Mouse (Mus musculus) layer of hippocampus, adult 2 months (tissue): ENCODE data around the gene Gm9611. TPM values are rescaled to one million over a fixed set of nuclear protein-coding genes. Genes with fewer than 3 reads are reported as not detected.
"Not testable (repeated sequence)": the region's sequence is repeated elsewhere in the genome, so short reads cannot be mapped to it uniquely, and the experiment has no call there.

ENCODE experiments used
- DNase-seq, 2 experiments: peaks; one replicate each; pipeline ENCODE4 v3.0.0; 2022; ENCODE audit warnings: low spot score in 2 of 2
- H3K27ac ChIP-seq: fragments of 200-600 bp; 2 replicates; pipeline ENCODE4 v1.8.1; 2022
- H3K4me3 ChIP-seq: fragments of 200-600 bp; 2 replicates; pipeline ENCODE4 v1.8.1; 2022; ENCODE audit warnings: mild to moderate bottlenecking
- long read RNA-seq, 2 experiments: library from polyadenylated mRNA; stranded (forward); transcript quantifications; one replicate each; pipeline ENCODE4 v2.0.0; 2021; ENCODE audit warnings: borderline mapping rate in 2 of 2
- microRNA-seq, 2 experiments: library from miRNA; unstranded; fragments of <30 nt; microRNA quantifications; one replicate each; pipeline ENCODE4 v1.2.0; 2021
- total RNA-seq, 2 experiments: library from RNA; stranded (reverse); gene quantifications; 2 replicates each; pipeline ENCODE4 v1.2.3; 2021

The Gm9611 gene
- not detected for total RNA-seq
- long read RNA-seq, experiment 1, result 0 reads
- long read RNA-seq, experiment 2, result 0 reads

GRCm38 (mm10) chr14:42297258-42297657 lies at the start of gene Gm9611:
Gene Gm9611, minus strand, starts transcription at chr14:42297358.
- not testable (repeated sequence) for H3K4me3 ChIP-seq, DNase-seq, H3K27ac ChIP-seq

- not testable (repeated sequence) for H3K27ac ChIP-seq, H3K4me3 ChIP-seq, DNase-seq
These were observed 12.8 kb upstream of the Gm9611 start, which contains the start of gene Gm7995 for GRCm38 (mm10) chr14:42309910-42310309. Gene Gm7995, plus strand, starts transcription at chr14:42310210.

GRCm38 (mm10) chr14:42259948-42260347 lies 37.2 kb downstream of the Gm9611 start, which contains the start of gene Gm17026:
Gene Gm17026, minus strand, starts transcription at chr14:42260048.
- DNase-seq, H3K4me3 ChIP-seq, H3K27ac ChIP-seq: not testable (repeated sequence)

Small RNAs within 50 kb of the gene (microRNA-seq; reads per million reads assigned to microRNA genes)
- gene Gm25208, result 0 reads per million in 2 experiments
- gene Gm25892, result 0 reads per million in 2 experiments

Other genes with a start within 250 kb of the Gm9611 start
- not detected for gene Gm7951, start 180.0 kb downstream of the Gm9611 start, total RNA-seq
- not detected for gene Gm17027, start 134.7 kb downstream of the Gm9611 start, total RNA-seq
- gene Gm3573, start 106.6 kb downstream of the Gm9611 start, total RNA-seq, result 1 to 10 TPM; 2.0 to 3.0 TPM
- gene Gm17026, start 37.3 kb downstream of the Gm9611 start, total RNA-seq, result not detected
- gene Gm7995, start 12.9 kb upstream of the Gm9611 start, total RNA-seq, result not detected
- not detected for gene Gm8005, start 142.3 kb upstream of the Gm9611 start, total RNA-seq
- gene Gm8011, start 166.5 kb upstream of the Gm9611 start, total RNA-seq, result not detected
- gene Gm8020, start 205.0 kb upstream of the Gm9611 start, total RNA-seq, result not detected
- gene Gm8024, start 226.9 kb upstream of the Gm9611 start, total RNA-seq, result not detected